Mouse (Mus musculus) heart, embryonic 16.5 days (tissue): ENCODE measurements around the gene Iqschfp. TPM values are rescaled to one million over a fixed set of nuclear protein-coding genes. Genes with fewer than 3 reads are reported as not detected.

Experiments used
- ATAC-seq: fragments of 200-750 bp; cut with Nextera tagmentation; replicated peaks from 2 replicates; pipeline ENCODE4 v1.8.0; 2017; ENCODE audit warnings: moderate number of reproducible peaks; ENCODE audit not compliant: insufficient read depth, low FRiP score; ENCODE audit errors: extremely low read depth
- H3K27ac ChIP-seq: fragments of 300-500 bp; sonication (generic); 2 replicates; pipeline ENCODE4 v1.5.1; 2014; ENCODE audit warnings: mild to moderate bottlenecking, low read length, control low read depth, moderate library complexity
- H3K27me3 ChIP-seq: fragments of 300-500 bp; sonication (generic); 2 replicates; pipeline ENCODE4 v1.6.1; 2014; ENCODE audit warnings: low read length, mixed read lengths; ENCODE audit not compliant: control insufficient read depth, insufficient read depth
- H3K36me3 ChIP-seq: fragments of 300-500 bp; sonication (generic); 2 replicates; pipeline ENCODE4 v1.6.1; 2014; ENCODE audit not compliant: control insufficient read depth, insufficient read depth
- H3K4me1 ChIP-seq: fragments of 300-500 bp; sonication (generic); 2 replicates; pipeline ENCODE4 v1.6.1; 2014; ENCODE audit warnings: low read length, mixed read lengths; ENCODE audit not compliant: control insufficient read depth, insufficient read depth
- H3K4me2 ChIP-seq: fragments of 300-500 bp; sonication (generic); 2 replicates; pipeline ENCODE4 v1.6.1; 2014; ENCODE audit warnings: low read depth, mild to moderate bottlenecking, control low read depth, low read length
- H3K4me3 ChIP-seq: fragments of 300-500 bp; sonication (generic); 2 replicates; pipeline ENCODE4 v1.5.1; 2014; ENCODE audit warnings: mild to moderate bottlenecking, control low read depth, low read length
- H3K9ac ChIP-seq: fragments of 300-500 bp; sonication (generic); 2 replicates; pipeline ENCODE4 v1.6.1; 2014; ENCODE audit warnings: low read length, control low read depth
- H3K9me3 ChIP-seq: fragments of 300-500 bp; sonication (generic); replicated peaks from 2 replicates; pipeline ENCODE4 v1.6.1; 2016; ENCODE audit warnings: low read length; ENCODE audit not compliant: control insufficient read depth
- WGBS: fragments of 180-500 bp; shearing (Covaris S2); extraction: QIAGEN DNeasy Blood & Tissue Kit; methylation state at CpG from one replicate; pipeline ENCODE4 v1.1.7; 2014; 5-methylcytosine and 5-hydroxymethylcytosine counted together
- polyA plus RNA-seq: library from polyadenylated mRNA; unstranded; fragments of >200 nt; fragmentation: Nextera tagmentation; extraction: Ambion mirVana; gene quantifications from 2 replicates; pipeline ENCODE4 v1.2.1, GENCODE M21; 2015

Iqschfp gene
- polyA plus RNA-seq, 1 experiment from 2014 or later = not detected

GRCm38 (mm10) chr3:68420927-68421326, 528.9 kb downstream of the Iqschfp start:
- H3K4me1 ChIP-seq = no peaks in the 10 kb centered on the region
- H3K27ac ChIP-seq = no peak overlapping the region
- no peak overlapping the region for H3K9ac ChIP-seq
- 58% methylated on average over 2 of the region's 2 CpGs for WGBS
- no peak for ATAC-seq
- H3K27me3 ChIP-seq = no peaks in the 10 kb centered on the region; the same call in 1 of the 2 replicates
- H3K4me2 ChIP-seq = no peak overlapping the region
- no peak overlapping the region for H3K4me3 ChIP-seq
- H3K36me3 ChIP-seq = no peaks in the 10 kb centered on the region
- H3K9me3 ChIP-seq = no peaks in the 10 kb centered on the region

- Histone ChIP-seq H3K4me2 (no peak overlapping the region), H3K4me3 (no peak overlapping the region), H3K27ac (no peak overlapping the region), H3K9ac (no peak overlapping the region), H3K4me1 (no peaks in the 10 kb centered on the region), H3K27me3 (no peaks in the 10 kb centered on the region; the same call in 1 of the 2 replicates), H3K9me3 (no peaks in the 10 kb centered on the region), H3K36me3 (no peaks in the 10 kb centered on the region)
- 80% methylated on average over 2 of the region's 2 CpGs for WGBS
- ATAC-seq = no peak
Observed at GRCm38 (mm10) chr3:68421849-68422248, 529.8 kb downstream of the Iqschfp start.

GRCm38 (mm10) chr3:68428081-68428480, 536.0 kb downstream of the Iqschfp start:
- H3K27me3 ChIP-seq = no peaks in the 10 kb centered on the region
- H3K4me3 ChIP-seq = no peak overlapping the region
- H3K4me1 ChIP-seq = no peaks in the 10 kb centered on the region
- H3K36me3 ChIP-seq = no peaks in the 10 kb centered on the region
- ATAC-seq = no peak
- no peaks in the 10 kb centered on the region for H3K9me3 ChIP-seq
- H3K4me2 ChIP-seq = no peak overlapping the region
- H3K27ac ChIP-seq = no peak overlapping the region
- 86% methylated on average over 5 of the region's 5 CpGs for WGBS
- H3K9ac ChIP-seq = no peak overlapping the region

GRCm38 (mm10) chr3:68434435-68434834, 542.4 kb downstream of the Iqschfp start:
- Histone ChIP-seq H3K36me3 (no peaks in the 10 kb centered on the region), H3K27me3 (no peaks in the 10 kb centered on the region), H3K4me2 (no peak overlapping the region), H3K4me3 (no peak overlapping the region), H3K4me1 (no peaks in the 10 kb centered on the region), H3K9me3 (no peaks in the 10 kb centered on the region), H3K27ac (no peak overlapping the region), H3K9ac (no peak overlapping the region)
- 74% methylated on average over 7 of the region's 7 CpGs for WGBS
- no peak for ATAC-seq

GRCm38 (mm10) chr3:68434897-68435296, 542.9 kb downstream of the Iqschfp start:
- Histone ChIP-seq H3K9ac (no peak overlapping the region), H3K4me1 (no peaks in the 10 kb centered on the region), H3K27me3 (no peaks in the 10 kb centered on the region), H3K9me3 (no peaks in the 10 kb centered on the region), H3K4me2 (no peak overlapping the region), H3K36me3 (no peaks in the 10 kb centered on the region), H3K27ac (no peak overlapping the region), H3K4me3 (no peak overlapping the region)
- 79% methylated on average over 2 of the region's 2 CpGs for WGBS
- ATAC-seq = no peak

GRCm38 (mm10) chr3:68448480-68448879, 556.4 kb downstream of the Iqschfp start:
- Histone ChIP-seq H3K4me3 (no peak overlapping the region), H3K27ac (no peak overlapping the region), H3K36me3 (no peaks in the 10 kb centered on the region), H3K27me3 (no peaks in the 10 kb centered on the region), H3K4me2 (no peak overlapping the region), H3K9ac (no peak overlapping the region), H3K4me1 (0 out of 2 replicates have a peak, but pooled peaks cover 3% of the 10 kb centered on the region), H3K9me3 (no peaks in the 10 kb centered on the region)
- ATAC-seq = no peak
- 70% methylated on average over 2 of the region's 2 CpGs for WGBS

GRCm38 (mm10) chr3:68451634-68452033, 559.6 kb downstream of the Iqschfp start:
- H3K36me3 ChIP-seq = no peaks in the 10 kb centered on the region
- no peaks in the 10 kb centered on the region for H3K27me3 ChIP-seq
- no peak overlapping the region for H3K27ac ChIP-seq
- H3K9me3 ChIP-seq = no peaks in the 10 kb centered on the region
- H3K4me2 ChIP-seq = no peak overlapping the region
- peaks cover 6% of the 10 kb centered on the region; the same call in 1 of the 2 replicates for H3K4me1 ChIP-seq
- H3K9ac ChIP-seq = no peak overlapping the region
- H3K4me3 ChIP-seq = no peak overlapping the region
- ATAC-seq = no peak
- 94% methylated on average over 1 of the region's 1 CpGs for WGBS

GRCm38 (mm10) chr3:68453266-68453665, 561.2 kb downstream of the Iqschfp start:
- Histone ChIP-seq H3K36me3 (no peaks in the 10 kb centered on the region), H3K4me1 (peaks cover 6% of the 10 kb centered on the region; the same call in 1 of the 2 replicates), H3K4me3 (peak overlapping the region; percentile 20), H3K9me3 (no peaks in the 10 kb centered on the region), H3K27me3 (no peaks in the 10 kb centered on the region), H3K27ac (peak overlapping the region; percentile 64), H3K4me2 (peak overlapping the region; percentile 56), H3K9ac (peak overlapping the region; percentile 42; the same call in 1 of the 2 replicates)
- ATAC-seq = peak; percentile 85
- WGBS = 3% methylated on average over 5 of the region's 5 CpGs

GRCm38 (mm10) chr3:68453719-68454455, 561.9 kb downstream of the Iqschfp start:
- ATAC-seq = no peak
- Histone ChIP-seq H3K27me3 (no peaks in the 10 kb centered on the region), H3K36me3 (no peaks in the 10 kb centered on the region), H3K9me3 (no peaks in the 10 kb centered on the region), H3K4me2 (peak overlapping the region; percentile 56), H3K27ac (no peak overlapping the region), H3K4me1 (peaks cover 6% of the 10 kb centered on the region; the same call in 1 of the 2 replicates), H3K9ac (no peak overlapping the region), H3K4me3 (no peak overlapping the region)
- 47% methylated on average over 10 of the region's 10 CpGs for WGBS
